Mouse (Mus musculus) ZHBTc4 (cell line): ENCODE measurements around the gene Arhgef28.
"Not testable (repeated sequence)": the region's sequence is repeated elsewhere in the genome, so short reads cannot be mapped to it uniquely, and the experiment has no call there.

Source experiments
- DNase-seq: peaks from one replicate; pipeline ENCODE4 v3.0.0-alpha.2; 2011; ENCODE audit warnings: low read depth, low spot score

Arhgef28 gene

DNA sequence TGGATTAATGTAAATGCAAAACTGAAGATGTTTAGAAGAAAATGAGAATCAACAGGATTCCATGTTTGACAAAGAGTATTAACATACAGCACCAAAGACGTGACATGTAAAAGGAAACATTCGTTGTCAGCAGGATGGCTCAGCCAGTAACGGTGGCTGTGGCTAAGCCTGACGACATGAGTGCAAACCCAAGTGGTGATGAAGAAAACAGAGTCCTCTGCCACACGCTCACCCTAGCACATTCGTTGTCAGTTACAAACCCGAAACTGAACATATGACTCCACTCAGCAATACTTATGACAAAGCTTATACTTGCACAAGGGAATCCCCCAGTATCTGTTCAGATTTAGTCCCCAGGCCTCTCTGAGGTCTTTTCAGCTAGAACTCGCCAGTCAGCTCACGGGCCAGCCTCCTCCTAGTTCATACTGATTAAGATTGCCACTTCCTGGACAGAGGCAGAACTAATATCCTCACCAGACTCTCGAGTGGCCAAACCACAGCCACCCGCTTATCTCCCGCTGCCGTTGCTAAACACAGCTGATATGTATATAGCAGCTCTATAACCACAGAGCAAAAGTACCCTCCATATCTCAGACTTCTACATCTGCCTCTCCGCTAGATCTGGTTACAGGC, 82.0 kb downstream of the Arhgef28 start:
- no peak for DNase-seq

DNA sequence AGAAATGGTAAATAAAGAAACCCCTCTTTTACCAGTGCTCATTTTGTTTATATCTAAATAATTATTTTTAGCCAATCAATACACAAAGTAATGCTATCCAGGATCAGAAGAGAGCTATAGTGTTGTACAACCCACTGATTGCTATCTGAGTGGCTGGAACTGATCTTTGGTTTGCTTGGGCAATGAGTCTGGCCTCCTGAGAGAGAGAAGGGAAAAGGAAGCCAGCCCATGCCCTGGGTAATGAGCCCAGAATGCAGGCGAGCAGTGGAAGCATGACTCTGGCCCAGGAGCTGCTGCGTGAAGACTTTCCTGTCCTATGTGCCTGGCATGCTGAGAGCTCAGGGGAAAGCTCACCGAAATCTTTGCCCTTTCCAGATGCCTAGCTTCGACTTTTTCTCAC, 83.5 kb downstream of the Arhgef28 start:
- DNase-seq = no peak

DNA sequence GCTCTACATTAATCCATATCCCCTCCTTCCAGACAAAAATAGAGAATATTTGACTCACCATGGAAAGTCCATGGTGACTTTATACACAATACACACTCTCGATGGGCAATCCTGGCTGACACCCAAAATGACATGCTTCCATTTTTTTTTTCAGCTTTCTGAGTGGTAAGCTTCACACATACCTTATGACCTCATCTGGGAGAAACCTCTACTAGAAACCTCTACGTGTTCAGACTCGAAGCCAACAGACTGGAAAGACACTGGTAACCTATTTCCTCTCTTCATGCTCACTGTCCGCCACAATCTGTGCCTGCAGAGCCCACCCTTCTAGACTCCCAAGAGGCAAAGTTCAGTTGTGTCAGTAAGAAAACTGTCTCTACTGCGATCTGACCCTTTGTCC, 84.2 kb downstream of the Arhgef28 start:
- no peak for DNase-seq

DNA sequence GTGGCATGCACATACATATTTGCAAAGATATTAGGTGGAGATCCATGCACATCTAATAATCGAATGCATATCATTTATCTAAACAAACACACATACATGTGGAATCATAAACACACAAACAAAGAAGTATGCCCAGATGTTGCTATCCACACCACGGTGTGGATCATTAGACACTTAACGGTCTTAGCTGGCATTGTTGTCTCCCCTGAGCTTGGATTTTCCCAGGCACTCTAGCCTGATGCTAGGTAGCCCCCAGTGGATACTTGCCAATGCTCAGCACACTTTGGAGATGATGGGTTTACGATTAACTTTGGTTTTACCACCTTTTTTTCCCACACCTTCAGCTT, 85.1 kb downstream of the Arhgef28 start:
- DNase-seq = no peak

DNA sequence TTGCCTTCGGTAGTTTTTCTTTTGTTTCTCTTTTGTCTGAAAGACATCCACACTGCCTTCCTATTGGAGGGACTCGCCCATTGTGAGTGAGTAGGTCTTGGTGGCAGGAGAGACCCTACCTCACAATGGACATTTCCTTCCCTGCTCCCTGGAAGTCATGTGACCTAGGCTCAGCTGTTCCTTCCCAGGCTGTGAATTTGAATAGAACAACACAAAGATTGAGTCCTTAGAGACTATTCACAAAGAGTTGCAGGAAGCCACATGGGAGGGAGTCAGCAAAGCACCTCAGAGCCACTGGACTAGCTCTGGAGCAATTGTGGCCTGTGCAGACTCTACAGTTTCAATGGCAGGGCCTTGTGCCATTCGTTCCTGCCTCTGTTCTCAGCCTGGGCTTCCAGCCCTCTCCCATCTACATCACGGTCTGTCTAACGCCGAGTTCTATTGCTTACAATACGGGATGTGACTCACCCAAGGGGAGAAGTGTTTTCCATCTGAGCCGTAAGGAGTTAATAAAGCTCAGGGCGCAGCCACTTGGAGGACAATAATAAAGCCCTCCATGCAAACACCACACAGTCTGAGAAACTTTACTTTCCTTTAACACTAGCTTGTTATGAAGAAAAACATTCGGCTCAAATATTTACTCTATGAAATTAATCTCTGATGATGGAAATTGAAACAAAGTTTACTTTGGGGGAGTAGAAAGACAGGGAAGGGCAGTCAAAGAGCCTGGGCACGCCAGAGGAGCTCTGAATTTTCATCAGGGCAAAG, 85.7 kb downstream of the Arhgef28 start:
- peak; percentile 69 for DNase-seq

DNA sequence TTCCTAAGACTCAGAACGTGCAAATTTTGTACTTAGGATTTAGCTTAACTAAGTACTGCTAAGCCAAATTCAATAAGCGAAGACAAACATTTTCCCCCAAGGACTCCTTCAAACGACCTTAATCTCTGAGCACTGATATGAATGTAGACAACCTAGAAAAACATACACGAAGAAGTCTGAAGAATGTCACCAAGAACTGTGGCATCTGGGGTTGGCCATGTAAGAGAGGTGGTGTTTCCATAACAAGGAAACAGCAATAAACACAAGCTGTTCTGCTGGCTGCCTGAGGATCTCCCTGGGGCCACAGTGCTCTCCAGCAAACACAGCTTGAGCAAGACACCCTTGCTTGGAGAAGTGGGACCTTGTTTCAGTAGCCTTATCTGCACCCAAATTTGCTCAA, 87.9 kb downstream of the Arhgef28 start:
- no peak for DNase-seq

DNA sequence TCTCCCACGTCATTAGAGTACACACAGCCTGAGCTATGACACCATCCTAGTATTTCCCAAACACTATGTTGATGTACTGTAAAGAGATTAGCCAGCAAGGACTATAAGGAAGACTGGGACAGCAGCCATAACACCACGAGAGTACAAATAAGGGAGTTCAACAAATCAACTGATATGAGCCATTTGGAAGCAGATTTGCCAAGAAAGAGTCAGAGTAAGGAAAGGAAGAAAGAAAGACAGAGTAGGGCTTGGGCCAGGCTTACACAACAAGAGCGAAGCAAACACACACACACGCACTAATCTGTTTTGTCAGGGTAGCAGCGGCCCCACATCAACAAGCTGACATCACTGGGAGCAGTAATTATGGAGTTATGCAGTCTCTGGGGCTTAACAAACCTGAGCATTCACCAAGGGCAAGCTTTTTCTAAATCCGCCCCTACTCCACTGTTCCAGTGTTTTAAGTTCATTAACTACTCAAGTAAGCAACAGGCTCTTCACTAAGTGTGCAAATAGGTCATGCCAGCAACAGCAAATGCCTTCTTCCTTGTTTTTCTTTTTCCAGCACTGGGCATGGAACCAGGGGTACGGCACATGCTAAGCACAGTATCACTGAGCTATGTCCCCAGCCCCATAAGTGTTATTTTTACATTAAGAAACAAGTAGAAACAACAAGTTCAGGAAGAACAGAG, 88.5 kb downstream of the Arhgef28 start:
- no peak for DNase-seq

DNA sequence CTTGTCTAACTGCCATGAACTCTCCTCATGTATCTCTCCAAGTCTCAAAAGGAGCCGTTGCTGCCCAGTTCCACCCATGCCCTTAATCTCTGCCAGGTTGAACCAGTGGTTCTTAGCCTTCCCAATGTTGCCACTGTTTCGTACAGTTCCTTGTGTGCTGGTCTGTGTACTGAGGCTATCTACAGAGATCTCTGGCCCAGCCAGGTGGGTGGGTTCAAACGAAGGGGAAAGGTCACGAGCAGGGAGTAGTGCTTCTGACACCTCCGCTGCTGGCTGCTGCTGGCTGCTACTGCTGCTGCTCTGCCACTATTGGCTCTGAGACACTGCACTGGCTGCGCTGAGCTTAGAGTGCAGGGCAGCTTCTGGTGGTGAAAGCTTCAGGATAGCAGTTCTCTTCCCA, 90.6 kb downstream of the Arhgef28 start:
- no peak for DNase-seq

DNA sequence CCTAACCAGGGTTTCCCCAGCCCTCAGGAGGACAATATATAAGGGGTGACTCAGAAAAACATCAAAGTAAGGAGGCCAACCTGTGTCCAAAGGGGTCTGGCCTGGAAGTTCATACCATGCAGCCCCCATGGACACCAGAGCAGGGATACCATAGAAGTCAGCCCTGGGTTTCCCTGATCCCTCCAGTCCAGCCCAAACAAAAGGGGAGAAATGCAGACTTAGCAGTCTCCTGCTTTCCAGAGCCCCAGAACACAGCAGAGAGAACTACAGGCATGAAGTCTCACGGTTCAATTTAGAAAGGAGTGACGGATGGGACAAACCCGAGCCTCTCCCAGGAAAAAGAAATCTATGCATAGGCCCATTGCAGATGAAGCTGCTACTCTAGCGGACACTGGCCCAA, 91.2 kb downstream of the Arhgef28 start:
- no peak for DNase-seq

DNA sequence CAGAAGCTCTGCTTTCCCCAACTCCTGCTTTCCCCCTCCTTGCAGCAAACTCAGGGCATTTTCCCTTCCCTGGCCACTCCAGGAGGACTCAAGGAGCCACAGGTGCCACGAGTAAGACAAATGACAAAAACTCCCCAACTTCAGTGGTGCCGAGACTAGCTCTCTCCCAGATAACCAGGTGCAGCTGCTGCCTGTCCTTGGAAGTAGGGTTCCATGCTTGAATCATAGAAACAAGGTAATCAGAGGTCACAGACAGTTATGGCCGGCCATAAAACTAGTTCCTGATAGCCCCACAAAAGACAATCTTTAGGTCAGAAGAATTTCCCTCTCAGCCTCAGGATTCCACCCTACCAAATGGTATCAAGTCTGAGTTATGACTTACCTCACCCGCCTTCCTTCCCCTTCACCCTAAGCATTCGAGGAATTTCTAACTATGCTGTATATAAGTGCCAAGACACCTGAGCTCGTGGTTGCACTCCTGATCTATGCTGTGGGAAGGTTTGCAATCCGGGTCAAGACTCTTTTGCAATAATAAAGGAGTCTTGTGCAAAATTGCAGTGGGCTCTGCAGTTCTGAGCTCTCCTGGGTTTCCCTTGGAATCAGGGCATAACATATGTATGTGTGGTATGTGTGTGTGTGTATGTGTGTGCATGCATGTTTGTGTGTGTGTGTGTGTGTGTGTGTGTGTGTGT, 93.3 kb downstream of the Arhgef28 start:
- DNase-seq = no peak

DNA sequence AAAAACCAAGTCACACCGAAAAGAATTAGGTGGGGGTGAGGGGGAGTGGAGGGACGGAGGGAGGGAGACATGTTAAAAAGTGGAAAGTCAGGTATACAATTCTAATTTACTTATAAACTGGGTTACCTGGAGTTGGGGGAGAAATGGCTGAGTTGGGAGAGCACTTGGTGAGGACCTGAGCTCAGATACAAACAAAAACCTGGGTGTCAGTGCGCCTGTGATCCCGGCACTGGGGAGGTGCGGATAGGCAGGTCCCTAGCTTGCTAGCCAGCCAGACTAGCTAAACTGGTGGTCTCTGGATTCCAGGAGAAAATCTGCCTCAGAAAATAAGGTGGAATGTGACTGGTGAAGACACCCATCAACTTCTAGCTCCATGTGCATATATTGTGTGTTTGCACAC, 94.7 kb downstream of the Arhgef28 start:
- DNase-seq = no peak

DNA sequence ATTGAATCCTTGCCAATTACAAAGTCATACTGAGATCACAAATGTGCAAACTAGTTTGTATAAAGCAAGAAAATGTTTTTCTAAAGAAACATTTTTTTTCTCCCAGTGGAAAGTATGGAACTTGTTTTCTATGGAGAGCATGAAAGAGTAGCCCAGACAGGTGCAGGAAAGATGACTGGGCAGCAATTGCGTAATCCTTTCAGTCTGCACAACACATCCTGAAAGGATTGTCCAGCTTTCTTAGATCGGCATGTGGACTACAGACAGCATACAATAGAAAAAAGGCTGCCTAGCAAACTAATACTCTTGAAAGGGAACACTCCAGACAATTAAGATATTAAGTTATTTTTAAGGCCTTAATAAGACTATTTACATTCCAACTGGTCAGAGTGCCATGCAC, 95.2 kb downstream of the Arhgef28 start:
- no peak for DNase-seq

DNA sequence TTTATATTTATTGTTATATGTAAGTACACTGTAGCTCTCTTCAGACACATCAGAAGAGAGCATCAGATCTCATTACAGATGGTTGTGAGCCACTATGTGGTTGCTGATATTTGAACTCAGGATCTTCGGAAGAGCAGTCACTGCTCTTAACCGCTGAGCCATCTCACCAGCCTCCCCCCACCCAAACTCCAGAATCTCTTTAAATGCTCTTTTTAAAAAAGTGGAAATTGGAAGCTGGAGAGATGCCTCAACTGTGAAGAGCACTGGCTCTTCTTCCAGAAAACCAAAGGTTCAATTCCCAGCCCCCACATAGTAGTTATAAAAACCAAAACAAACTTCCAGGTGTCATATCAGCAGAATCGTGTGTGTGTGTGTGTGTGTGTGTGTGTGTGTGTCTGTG, 97.8 kb downstream of the Arhgef28 start:
- not testable (repeated sequence) for DNase-seq

DNA sequence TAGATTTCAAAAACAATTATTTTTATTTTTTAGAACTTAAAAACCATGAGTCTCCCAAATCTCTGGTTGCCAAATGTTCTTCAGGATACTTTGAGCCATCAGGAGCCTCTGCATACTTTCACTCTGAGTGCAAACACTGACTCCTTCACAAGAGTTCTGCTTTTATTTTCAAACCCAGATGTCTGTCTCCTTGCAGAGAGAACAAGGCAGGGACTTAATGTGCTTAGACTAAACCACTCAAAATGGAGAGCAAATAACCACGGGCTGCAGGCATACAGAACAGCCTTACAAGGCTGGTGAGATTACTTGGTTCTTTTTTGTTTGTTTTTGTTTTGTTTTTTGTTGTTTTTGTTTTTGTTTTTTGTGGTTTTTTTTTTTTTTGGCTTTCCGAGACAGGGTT, 98.6 kb downstream of the Arhgef28 start:
- DNase-seq = no peak

DNA sequence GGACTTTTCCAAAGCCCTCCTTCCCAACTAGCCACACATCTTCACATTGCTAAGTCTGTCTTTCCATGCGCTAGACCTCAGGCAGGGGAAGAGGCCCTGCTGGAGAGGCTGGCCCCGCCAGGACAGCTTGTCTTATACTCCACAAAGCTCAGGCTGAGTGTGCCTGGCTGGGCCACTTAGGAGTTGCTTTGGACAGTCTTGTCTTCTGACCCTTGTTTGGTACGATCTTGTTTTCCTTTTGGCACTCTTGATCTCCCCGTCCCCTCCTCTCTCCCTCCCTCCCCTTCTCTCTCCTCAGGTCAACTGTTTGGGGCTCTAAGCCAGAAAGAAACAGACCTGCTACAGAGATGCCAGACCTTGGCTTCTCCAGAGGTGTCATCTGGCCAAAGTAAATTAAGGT, 110.3 kb downstream of the Arhgef28 start:
- no peak for DNase-seq

DNA sequence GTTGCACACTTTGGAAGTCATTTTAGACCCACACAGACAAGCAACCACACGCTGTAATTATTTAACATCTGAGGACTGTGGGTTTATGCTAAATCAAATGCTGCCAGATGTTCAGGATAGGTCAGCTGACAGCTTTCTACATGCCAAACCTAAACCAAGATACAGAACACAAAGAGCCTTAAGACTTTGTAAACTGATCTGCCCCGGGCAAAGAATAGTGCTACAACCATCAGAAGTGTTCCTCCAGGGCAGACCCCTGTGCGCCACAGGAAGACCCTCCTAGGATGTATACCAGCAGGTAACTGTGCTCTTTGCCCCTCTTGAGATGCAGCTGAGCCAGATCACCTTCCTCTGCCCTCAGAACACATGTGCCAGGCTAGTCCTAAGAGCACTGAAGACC, 111.9 kb downstream of the Arhgef28 start:
- no peak for DNase-seq

DNA sequence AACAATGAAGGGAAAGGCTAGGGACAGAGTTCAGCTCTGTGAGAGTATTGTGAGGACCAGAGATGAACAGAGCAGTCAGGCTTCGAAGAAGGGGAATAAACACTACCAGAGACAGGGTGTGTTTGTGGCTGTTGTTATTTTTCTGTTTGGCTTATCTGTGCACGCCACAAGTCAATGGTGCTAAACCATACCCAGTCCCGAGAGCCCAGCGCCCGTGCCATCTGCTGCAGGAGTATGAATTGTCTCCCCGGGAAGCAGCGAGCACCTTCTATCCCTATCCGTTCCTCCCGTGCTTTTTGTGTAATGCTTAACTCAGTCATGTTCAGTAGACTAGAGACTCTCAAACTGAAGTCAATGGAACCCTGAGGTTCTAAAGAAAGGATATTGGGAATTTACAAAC, 112.8 kb downstream of the Arhgef28 start:
- no peak for DNase-seq

DNA sequence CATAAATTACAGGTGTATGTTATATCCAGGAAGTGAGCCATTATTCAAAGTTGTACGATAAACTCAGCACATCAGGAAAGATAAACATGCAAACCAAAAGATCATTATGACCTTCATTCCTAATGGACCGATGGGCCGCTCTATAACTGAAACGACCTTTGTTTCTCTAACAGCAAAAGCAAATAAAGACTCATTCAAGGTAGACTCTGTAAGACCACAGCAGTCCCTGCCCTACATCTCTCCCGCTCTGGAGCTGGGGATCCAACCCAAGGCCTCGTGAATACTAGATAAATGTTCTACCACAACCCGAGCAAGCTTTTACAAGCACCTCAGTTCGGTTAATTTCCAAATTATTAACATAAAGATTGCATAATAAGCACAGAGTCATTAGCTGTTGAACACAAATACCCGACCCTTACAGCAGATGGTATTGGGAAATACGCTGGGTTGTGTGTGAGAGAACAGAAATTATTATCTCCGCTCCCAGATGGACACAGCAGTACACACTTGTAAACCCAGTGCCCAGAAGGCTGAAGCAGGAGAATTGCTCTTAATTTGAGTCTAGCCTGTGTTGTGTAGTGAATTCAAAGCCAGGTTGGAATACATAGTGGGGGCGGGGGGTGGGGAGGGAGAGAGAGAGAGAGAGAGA, 113.8 kb downstream of the Arhgef28 start:
- DNase-seq = no peak

DNA sequence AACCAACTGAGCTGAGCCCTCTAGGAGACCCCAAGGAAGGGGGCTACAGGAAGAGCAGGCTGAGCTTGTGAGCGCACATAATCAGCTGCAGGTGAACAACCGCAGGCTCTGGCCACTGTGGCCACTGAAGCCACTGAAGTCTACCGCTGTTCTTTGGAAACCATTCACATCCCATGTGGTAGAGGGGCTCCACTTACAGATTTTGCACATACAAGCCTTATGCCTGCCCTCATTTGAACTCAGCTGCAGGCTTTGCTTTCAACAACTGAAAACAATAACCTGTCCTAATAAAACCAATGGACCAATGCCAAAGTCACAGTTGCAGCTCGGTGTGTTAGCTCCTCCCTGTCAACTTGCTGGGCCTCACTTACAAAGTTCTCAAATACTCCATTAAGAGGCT, 126.6 kb downstream of the Arhgef28 start:
- no peak for DNase-seq

DNA sequence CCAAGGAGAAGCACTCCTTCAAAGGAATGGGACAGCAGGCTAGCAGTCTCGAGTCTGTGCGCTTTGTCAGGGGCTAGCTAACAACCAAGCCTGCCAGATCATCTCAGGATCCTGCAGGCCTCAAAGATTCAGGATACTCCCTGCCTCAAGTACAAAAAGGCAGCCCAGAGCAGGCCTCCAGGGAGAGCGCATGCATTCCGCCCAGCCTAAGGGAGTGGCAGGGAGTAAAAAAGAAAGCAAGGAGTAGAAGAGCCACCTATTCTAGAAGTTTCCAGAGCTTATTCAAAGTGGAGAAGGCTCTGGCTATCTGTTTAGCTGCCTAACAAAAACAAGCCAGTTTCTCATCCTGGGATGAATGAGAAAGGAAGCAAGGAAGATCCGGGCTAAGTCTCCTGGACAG, 128.0 kb downstream of the Arhgef28 start:
- DNase-seq = peak; percentile 60

DNA sequence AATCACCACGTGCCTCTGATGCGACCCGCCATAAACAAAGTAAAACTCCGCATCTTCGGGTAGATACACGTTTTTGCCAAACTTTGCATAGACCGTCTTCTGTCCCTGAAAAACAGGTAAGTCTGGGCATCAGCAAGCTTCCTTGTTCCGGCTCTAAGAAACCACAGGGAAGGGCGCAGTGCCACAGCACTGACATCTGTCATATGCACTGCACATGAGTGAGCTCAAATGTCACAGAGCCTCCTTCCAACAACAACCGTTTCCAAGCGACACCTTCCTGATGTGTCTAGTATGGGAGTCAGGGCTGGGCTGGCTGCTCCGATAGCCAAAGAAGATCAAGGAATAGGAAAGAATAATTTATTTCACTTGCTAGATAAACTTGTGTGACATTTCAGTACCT, 129.0 kb downstream of the Arhgef28 start:
- no peak for DNase-seq

DNA sequence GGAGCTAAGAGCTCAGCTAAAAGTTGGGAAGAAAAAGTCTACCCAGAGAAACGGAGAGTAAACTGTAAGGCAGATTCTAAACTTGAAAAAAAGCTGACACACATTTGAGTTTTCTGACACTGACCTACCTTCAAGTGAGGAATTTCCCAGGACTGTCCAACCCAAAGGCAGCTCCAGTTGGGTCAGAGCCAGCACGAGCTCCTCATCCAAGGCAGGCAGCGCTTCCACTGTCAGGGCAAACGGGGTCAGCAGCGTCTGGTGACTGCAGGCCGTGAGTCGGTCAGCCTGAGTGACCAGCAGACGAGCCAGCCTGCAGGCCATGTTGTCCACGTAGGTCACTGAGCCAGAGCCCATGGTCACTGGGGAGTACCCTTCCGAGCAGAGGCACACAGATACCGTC, 131.4 kb downstream of the Arhgef28 start:
- no peak for DNase-seq
